Mouse (Mus musculus) midbrain, embryonic 16.5 days (tissue): ENCODE measurements around the gene Gprc6a. TPM values are rescaled to one million over a fixed set of nuclear protein-coding genes. Genes with fewer than 3 reads are reported as not detected.

Source experiments
- ATAC-seq: fragments of 200-750 bp; cut with Nextera tagmentation; 2 replicates; pipeline ENCODE4 v1.8.0; 2017; ENCODE audit warnings: moderate TSS enrichment
- H3K27ac ChIP-seq: fragments of 300-500 bp; sonication (generic); 2 replicates; pipeline ENCODE4 v1.5.1; 2014; ENCODE audit warnings: mild to moderate bottlenecking, low read length, mixed read lengths
- H3K27me3 ChIP-seq: fragments of 300-500 bp; sonication (generic); 2 replicates; pipeline ENCODE4 v1.6.1; 2014; ENCODE audit warnings: low read depth, low read length, mixed read lengths; ENCODE audit not compliant: control insufficient read depth, insufficient read depth
- H3K36me3 ChIP-seq: fragments of 300-500 bp; sonication (generic); 2 replicates; pipeline ENCODE4 v1.6.1; 2014; ENCODE audit warnings: mild to moderate bottlenecking, low read length, moderate library complexity, mixed read lengths; ENCODE audit not compliant: control insufficient read depth, insufficient read depth
- H3K4me1 ChIP-seq: fragments of 300-500 bp; sonication (generic); 2 replicates; pipeline ENCODE4 v1.6.1; 2014; ENCODE audit warnings: mild to moderate bottlenecking, low read length, mixed read lengths; ENCODE audit not compliant: control insufficient read depth, insufficient read depth
- H3K4me2 ChIP-seq: fragments of 300-500 bp; sonication (generic); 2 replicates; pipeline ENCODE4 v1.6.1; 2014; ENCODE audit warnings: mild to moderate bottlenecking, low read length, mixed read lengths
- H3K4me3 ChIP-seq: fragments of 300-500 bp; sonication (generic); 2 replicates; pipeline ENCODE4 v1.5.1; 2014; ENCODE audit warnings: low read depth, mild to moderate bottlenecking, low read length, moderate library complexity, mixed read lengths
- H3K9ac ChIP-seq: fragments of 300-500 bp; sonication (generic); 2 replicates; pipeline ENCODE4 v1.6.1; 2014; ENCODE audit warnings: low read depth, low read length, mixed read lengths
- H3K9me3 ChIP-seq: fragments of 300-500 bp; sonication (generic); replicated peaks from 2 replicates; pipeline ENCODE4 v1.6.1; 2014; ENCODE audit warnings: mild to moderate bottlenecking, low read length, mixed read lengths; ENCODE audit not compliant: control insufficient read depth, poor library complexity, severe bottlenecking
- WGBS: fragments of 180-500 bp; shearing (Covaris S2); extraction: QIAGEN DNeasy Blood & Tissue Kit; methylation state at CpG from one replicate; pipeline ENCODE4 v1.1.7; 2014; 5-methylcytosine and 5-hydroxymethylcytosine counted together
- polyA plus RNA-seq: library from polyadenylated mRNA; unstranded; fragments of >200 nt; fragmentation: Nextera tagmentation; extraction: Ambion mirVana; gene quantifications from 2 replicates; pipeline ENCODE4 v1.2.1, GENCODE M21; 2015

Gene Gprc6a
- polyA plus RNA-seq = 0.07 and 0.08 TPM in 2 replicates

DNA sequence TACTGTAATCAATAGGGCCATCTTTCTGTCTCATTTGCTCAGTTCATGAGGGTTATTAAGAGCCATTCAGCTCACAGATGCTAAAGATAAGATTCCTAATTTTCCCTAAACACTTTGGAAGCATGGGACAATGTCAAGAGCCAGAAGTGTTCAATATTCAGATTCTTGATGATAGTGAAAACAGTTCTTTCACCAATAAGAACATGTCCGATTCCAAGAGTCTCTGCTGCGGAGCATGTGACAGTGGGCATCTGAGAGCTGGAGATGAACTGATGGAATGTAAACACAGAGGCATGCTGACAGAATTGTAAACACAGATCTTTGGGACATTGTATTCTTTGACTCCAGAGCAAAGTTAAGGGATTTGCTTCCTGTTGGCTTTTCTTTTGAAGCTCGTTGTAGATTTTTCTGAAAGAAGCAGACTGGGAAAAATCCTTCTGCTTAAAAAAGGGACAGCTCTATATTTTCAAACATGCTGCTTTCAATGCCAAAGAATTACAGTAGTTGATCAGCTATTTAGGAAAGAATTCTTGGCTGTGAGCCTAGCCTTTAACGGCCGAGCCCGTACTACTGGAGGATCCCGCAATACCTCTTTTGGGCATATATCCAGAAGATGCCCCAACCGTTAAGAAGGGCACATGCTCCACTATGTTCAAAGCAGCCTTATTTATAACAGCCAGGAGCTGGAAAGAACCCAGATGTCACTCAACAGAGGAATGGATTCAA lies at the start of gene Gprc6a:
Gprc6a (minus strand) TSS at position 51 of the 726 bp plus-strand sequence.
- WGBS = 60% methylated on average over 8 of the region's 8 CpGs
- no peak within 1 kb of the TSS for H3K4me3 ChIP-seq
- H3K9ac ChIP-seq = no peak within 1 kb of the TSS
- H3K27ac ChIP-seq = no peak within 1 kb of the TSS
- H3K4me2 ChIP-seq = no peak within 1 kb of the TSS
- no peaks in the 10 kb centered on the region for H3K27me3 ChIP-seq
- no peaks in the 10 kb centered on the region for H3K36me3 ChIP-seq
- ATAC-seq = no peak
- H3K9me3 ChIP-seq = no peaks in the 10 kb centered on the region
- H3K4me1 ChIP-seq = no peaks in the 10 kb centered on the region

DNA sequence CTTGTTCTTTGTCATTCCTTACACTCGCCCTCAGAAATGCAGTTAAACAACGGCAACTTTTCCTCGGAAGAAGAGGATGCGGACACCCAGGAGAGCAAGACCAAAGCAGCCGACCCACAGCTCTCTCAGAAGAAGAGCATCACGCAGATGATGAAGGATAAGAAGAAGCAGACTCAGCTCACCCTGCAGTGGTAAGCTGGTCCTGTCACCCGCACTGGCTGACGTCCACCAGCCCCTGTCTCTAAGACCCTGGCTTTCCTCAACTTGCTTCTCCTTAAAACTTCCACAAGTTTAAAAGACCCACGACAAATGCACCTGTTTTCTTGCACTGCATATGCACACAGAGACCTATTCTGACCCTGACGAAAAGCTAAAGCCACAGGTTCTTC lies 47.0 kb upstream of the Gprc6a start:
- Histone ChIP-seq H3K4me1 (no peaks in the 10 kb centered on the region), H3K9ac (no peak overlapping the region; the same call in 1 of the 2 replicates), H3K9me3 (no peaks in the 10 kb centered on the region), H3K4me2 (peak overlapping the region; percentile 100), H3K36me3 (no peaks in the 10 kb centered on the region), H3K27ac (no peak overlapping the region), H3K27me3 (peaks cover 20% of the 10 kb centered on the region), H3K4me3 (peak overlapping the region; percentile 54)
- ATAC-seq = no peak
- WGBS = 3% methylated on average over 10 of the region's 10 CpGs

DNA sequence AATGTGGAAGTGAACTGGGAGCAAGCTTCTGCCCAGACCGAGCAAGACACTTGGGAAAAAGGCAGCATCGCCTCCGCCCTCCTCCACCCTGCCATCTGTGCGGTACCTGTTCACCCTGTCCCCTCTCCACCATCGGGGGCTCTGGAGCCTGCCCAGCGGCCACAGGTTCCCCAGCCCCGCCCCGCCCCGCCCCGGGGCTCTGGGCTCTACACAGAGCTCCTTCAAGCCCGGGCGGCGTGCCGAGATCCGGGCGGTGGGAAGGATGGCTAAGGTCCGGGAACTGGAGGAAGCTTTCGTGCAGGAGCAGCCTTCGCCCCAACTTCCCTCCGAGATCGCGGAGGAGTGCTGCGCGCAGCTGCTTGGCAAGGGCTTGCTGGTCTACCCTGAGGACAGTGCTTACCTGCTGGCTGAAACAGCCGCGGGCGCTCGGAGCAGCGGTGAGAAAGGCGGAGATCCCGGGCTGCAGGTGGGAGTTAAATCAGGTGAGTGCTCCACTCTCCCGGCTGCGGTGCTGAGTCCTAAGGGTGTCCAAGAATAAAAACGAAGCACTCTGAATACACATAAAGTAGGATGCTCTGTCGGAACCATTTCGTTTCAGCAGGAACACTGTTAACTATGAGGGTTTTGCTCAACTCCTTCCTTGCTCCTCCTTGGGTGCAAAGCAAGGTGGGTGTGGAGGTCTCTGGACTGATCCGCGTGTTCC lies 46.4 kb upstream of the Gprc6a start, which contains the start of gene Rfx6:
Rfx6 (plus strand) TSS at position 209 of the 703 bp plus-strand sequence.
- Histone ChIP-seq H3K9me3 (no peaks in the 10 kb centered on the region), H3K4me2 (peak within 1 kb of the TSS; percentile 100), H3K4me3 (peak within 1 kb of the TSS; percentile 54), H3K27me3 (peaks cover 20% of the 10 kb centered on the region), H3K9ac (peak within 1 kb of the TSS; percentile 63), H3K4me1 (no peaks in the 10 kb centered on the region), H3K27ac (no peak within 1 kb of the TSS), H3K36me3 (no peaks in the 10 kb centered on the region)
- under 1% methylated on average over 34 of the region's 38 CpGs for WGBS
- ATAC-seq = peak; percentile 89

DNA sequence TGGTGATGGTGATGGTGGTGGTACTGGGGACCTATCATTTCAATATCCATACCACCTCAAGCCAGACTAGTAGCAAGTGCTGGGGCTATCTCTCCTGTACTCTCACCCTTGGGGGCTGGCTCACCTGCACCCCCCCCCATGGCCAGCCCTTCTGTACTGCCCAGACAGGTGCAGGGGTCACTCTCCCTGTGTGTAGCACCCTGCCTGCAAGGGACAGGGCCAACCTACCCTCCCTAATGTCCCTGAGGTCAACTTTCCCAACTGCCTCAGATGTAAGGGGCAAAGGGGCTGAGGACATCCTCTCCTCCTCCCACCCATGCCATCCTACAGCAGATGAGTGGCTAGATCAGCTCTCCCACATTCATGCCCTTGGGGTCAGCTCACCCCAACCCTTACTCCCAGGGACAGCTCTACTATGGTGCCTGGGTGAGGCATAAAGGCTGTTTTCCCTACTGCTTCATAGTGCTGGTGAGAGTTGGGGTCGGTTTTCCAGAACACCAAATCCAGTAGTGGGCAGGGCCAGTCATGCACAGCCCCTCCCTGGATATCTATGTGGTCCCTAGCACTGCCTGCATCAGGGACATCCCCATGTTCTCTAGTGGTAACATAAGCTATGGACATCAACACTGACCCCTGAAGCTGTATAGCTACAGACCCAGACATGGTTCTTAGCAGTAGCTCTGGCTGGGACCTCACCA lies 41.0 kb upstream of the Gprc6a start:
- H3K27ac ChIP-seq = no peak overlapping the region
- H3K9me3 ChIP-seq = no peaks in the 10 kb centered on the region
- WGBS = 55% methylated on average over 1 of the region's 1 CpGs
- no peak overlapping the region for H3K4me3 ChIP-seq
- no peak overlapping the region for H3K9ac ChIP-seq
- no peak; the same call in 1 of the 2 replicates for ATAC-seq
- H3K27me3 ChIP-seq = peaks cover 10% of the 10 kb centered on the region
- no peak overlapping the region for H3K4me2 ChIP-seq
- no peaks in the 10 kb centered on the region for H3K4me1 ChIP-seq
- no peaks in the 10 kb centered on the region for H3K36me3 ChIP-seq

DNA sequence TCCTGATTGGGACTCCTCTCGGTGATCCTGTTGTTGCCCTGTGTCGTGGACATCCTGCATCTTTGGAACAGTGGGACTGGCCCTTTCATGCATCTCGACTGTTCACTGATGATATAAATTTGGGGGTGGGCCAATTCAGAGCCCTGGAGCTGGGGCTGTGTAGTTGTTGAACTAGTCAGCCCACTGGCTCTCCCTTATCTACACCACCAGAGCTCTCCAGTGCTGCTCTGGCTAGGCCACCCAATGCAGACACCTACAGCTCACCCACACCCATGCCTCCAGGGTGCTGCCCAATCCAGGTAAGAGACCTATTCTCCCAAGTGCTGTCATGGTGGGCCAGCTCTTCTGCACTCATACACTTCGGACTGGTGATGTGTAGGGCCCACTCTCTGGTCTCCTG lies 40.3 kb upstream of the Gprc6a start:
- WGBS = 83% methylated on average over 4 of the region's 4 CpGs

DNA sequence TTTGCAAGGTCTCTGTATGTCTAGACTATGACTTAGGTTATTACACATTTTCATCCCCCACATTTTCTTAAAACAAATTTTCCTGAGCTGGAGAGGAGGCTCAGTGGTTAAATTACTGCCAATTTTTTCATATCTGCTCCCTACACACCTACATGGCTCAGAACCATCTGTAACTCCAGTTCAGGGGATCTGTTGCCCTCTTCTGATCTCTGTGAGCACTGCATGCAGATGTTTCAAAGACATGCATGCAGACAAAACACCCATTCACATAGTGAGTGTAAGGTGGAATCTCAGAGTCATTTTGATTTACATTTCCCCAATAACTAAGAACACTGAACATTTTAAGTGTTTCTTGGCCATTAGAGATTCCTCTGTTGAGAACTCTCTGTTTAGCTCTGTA lies 38.1 kb upstream of the Gprc6a start:
- no peak overlapping the region for H3K4me3 ChIP-seq
- no peaks in the 10 kb centered on the region for H3K4me1 ChIP-seq
- H3K4me2 ChIP-seq = no peak overlapping the region
- no peak for ATAC-seq
- H3K36me3 ChIP-seq = no peaks in the 10 kb centered on the region
- H3K27ac ChIP-seq = no peak overlapping the region
- no peaks in the 10 kb centered on the region for H3K9me3 ChIP-seq
- no peaks in the 10 kb centered on the region for H3K27me3 ChIP-seq
- H3K9ac ChIP-seq = no peak overlapping the region

More for the DNA sequence above, 40.3 kb upstream of the Gprc6a start:
- Histone ChIP-seq H3K4me2 (no peak overlapping the region), H3K36me3 (no peaks in the 10 kb centered on the region), H3K4me1 (no peaks in the 10 kb centered on the region), H3K9ac (no peak overlapping the region), H3K9me3 (no peaks in the 10 kb centered on the region), H3K4me3 (no peak overlapping the region), H3K27ac (no peak overlapping the region), H3K27me3 (peaks cover 4% of the 10 kb centered on the region; the same call in 1 of the 2 replicates)
- no peak for ATAC-seq

DNA sequence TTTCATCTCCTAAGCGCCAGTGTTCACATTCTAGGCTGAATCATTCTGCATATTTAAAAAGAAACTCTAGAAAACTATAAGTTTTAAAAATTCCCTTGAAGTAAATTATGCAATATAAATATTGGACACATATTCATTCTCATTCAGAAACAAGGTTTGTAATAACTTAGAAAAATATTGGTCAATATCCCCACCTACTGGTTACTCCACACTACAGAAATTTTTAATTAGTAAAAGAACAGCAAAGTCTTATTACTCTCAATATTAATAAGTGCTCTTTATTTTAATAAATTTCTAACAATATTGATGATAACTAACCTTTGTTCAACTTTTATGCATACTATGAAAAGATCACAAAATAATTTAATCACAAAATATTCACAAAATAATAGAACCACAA lies 26.1 kb upstream of the Gprc6a start:
- H3K9me3 ChIP-seq = no peaks in the 10 kb centered on the region
- H3K27me3 ChIP-seq = no peaks in the 10 kb centered on the region
- no peak overlapping the region for H3K9ac ChIP-seq
- no peak overlapping the region for H3K4me2 ChIP-seq
- H3K27ac ChIP-seq = no peak overlapping the region
- H3K4me3 ChIP-seq = no peak overlapping the region
- H3K36me3 ChIP-seq = no peaks in the 10 kb centered on the region
- WGBS = 72% methylated on average over 1 of the region's 1 CpGs
- ATAC-seq = no peak
- no peaks in the 10 kb centered on the region for H3K4me1 ChIP-seq

DNA sequence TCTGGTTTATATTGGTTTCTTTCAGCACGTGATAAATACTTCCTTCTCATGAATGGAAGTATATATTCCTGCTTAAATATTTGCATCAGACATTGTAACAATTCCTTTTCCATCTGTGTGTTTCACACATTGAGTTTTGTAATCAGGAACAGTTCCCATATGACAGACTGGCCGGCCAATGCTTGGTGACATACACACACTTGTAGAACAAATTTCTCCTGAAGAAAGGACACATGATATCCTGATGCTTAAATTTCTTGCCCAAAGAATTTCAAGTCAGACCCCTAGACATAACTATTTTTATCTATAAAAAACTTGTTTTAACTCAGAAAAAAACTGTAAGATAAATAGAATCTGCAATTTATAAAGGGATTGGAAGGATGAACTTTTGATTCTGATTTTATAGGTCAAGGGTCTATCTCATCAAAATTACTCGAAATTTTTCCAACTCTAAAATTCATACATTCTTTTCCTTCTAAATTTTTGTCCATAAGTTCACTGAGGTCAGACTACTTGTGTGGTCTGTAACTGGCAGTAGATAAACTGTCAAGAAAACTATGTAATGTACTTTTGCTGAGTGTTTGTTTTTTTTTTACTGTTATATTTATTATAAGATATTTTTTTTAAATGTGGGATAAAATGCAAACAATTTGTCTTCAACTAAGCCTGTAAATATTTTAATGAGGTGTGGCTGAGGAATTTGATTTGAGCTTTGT lies 18.4 kb upstream of the Gprc6a start:
- Histone ChIP-seq H3K4me2 (no peak overlapping the region), H3K9me3 (no peaks in the 10 kb centered on the region), H3K4me1 (no peaks in the 10 kb centered on the region), H3K9ac (no peak overlapping the region), H3K36me3 (no peaks in the 10 kb centered on the region), H3K4me3 (no peak overlapping the region), H3K27ac (no peak overlapping the region), H3K27me3 (no peaks in the 10 kb centered on the region)
- WGBS = 76% methylated on average over 3 of the region's 3 CpGs
- ATAC-seq = no peak
